ENCODE assay signal across 10 mouse cellular contexts in the genomic region with DNA sequence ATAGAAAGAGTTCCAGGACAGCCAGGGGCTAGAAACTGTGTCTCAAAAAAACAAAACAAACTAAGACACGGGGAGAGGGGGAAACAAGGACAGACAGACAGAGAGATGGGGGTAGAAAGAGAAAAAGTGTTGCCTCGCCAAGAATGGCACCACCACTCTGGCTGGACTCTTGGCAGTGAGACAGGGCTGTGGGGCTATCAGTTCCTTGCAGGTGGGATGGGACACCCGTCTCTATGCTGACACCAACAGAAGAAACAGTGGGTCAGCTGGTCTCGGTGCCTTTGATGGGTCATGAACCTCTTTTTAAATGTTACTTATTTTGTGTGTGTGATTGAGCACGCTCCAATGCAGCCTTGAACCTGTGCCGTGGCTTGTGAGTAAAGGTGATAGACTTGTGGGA. TPM values are rescaled to one million over a fixed set of nuclear protein-coding genes. Genes with fewer than 3 reads are reported as not detected.
A peak's percentile ranks its signal among the peaks of the same experiment; 100 is the strongest.
DNase-seq lines count a peak whose midpoint lies in the region; ATAC-seq lines count a peak whose summit lies in the region.
"Had no signal": no experiment of that assay in that cellular context is flagged by ENCODE, and none has a peak within 500 bp of the region (broad histone marks: within the 10 kb centered on the region; RNA-seq: fewer than 3 reads in every experiment).

No protein-coding gene starts in this region.

- H3K9me3 ChIP-seq in hindbrain, embryonic 10.5 days: no peaks in the 10 kb centered on the region
- H3K9me3 ChIP-seq in hindbrain, embryonic 11.5 days (ENCODE audit: control insufficient read depth, low read length): no peaks in the 10 kb centered on the region
- H3K9me3 ChIP-seq in forebrain, embryonic 13.5 days (replicated peaks): no peaks in the 10 kb centered on the region
- no peaks in the 10 kb centered on the region for H3K9me3 ChIP-seq in midbrain, embryonic 11.5 days (ENCODE audit: control insufficient read depth, low read length)
- H3K9me3 ChIP-seq: G1E had no signal

- H3K4me1 ChIP-seq in hindbrain, embryonic 10.5 days (replicated peaks): peaks cover 28% of the 10 kb centered on the region
- H3K4me1 ChIP-seq in hindbrain, embryonic 11.5 days (replicated peaks; ENCODE audit: control insufficient read depth, insufficient read depth, low read length): peaks cover 6% of the 10 kb centered on the region
- peaks cover 13% of the 10 kb centered on the region for H3K4me1 ChIP-seq in brown adipose tissue, adult 24 weeks (ENCODE audit: control insufficient read depth, insufficient read depth, insufficient read length, low read length)
- peaks cover 15% of the 10 kb centered on the region for H3K4me1 ChIP-seq in forebrain, embryonic 13.5 days
- peaks cover 13% of the 10 kb centered on the region for H3K4me1 ChIP-seq in midbrain, embryonic 11.5 days (ENCODE audit: control insufficient read depth, insufficient read depth, low read length)

- peak overlapping the region; percentile 52 for H3K4me3 ChIP-seq in hindbrain, embryonic 10.5 days
- H3K4me3 ChIP-seq in hindbrain, embryonic 11.5 days (ENCODE audit: low read depth, low read length): no peak overlapping the region
- no peak overlapping the region for H3K4me3 ChIP-seq in brown adipose tissue, adult 24 weeks (ENCODE audit: insufficient read depth, low read depth, low read length)
- peak overlapping the region; percentile 43; the same call in 1 of the 2 replicates for H3K4me3 ChIP-seq in forebrain, embryonic 13.5 days
- H3K4me3 ChIP-seq in midbrain, embryonic 11.5 days (ENCODE audit: low read depth, low read length): no peak overlapping the region
- H3K4me3 ChIP-seq: erythroblast, embryonic 14.5 days had no signal

- WGBS in hindbrain, embryonic 10.5 days: 73% methylated on average over 6 of the region's 6 CpGs
- 72% methylated on average over 6 of the region's 6 CpGs for WGBS in hindbrain, embryonic 11.5 days
- WGBS in forebrain, embryonic 13.5 days: 67% methylated on average over 6 of the region's 6 CpGs
- 76% methylated on average over 6 of the region's 6 CpGs for WGBS in midbrain, embryonic 11.5 days

- no peak for ATAC-seq in hindbrain, embryonic 11.5 days (ENCODE audit: low FRiP score)
- ATAC-seq in forebrain, embryonic 13.5 days: no peak
- ATAC-seq in midbrain, embryonic 11.5 days (ENCODE audit: low FRiP score): no peak

- no peak overlapping the region for H3K4me2 ChIP-seq in hindbrain, embryonic 11.5 days (replicated peaks; ENCODE audit: low read depth, low read length)
- peak overlapping the region; percentile 76; the same call in 1 of the 2 replicates for H3K4me2 ChIP-seq in forebrain, embryonic 13.5 days
- no peak overlapping the region for H3K4me2 ChIP-seq in midbrain, embryonic 11.5 days

- H3K36me3 ChIP-seq in hindbrain, embryonic 10.5 days: no peaks in the 10 kb centered on the region
- no peaks in the 10 kb centered on the region for H3K36me3 ChIP-seq in hindbrain, embryonic 11.5 days (ENCODE audit: control insufficient read depth, insufficient read depth, low read length)
- H3K36me3 ChIP-seq in forebrain, embryonic 13.5 days (ENCODE audit: poor library complexity, severe bottlenecking): no peaks in the 10 kb centered on the region
- H3K36me3 ChIP-seq in midbrain, embryonic 11.5 days (ENCODE audit: control insufficient read depth, insufficient read depth, low read length): no peaks in the 10 kb centered on the region
- H3K36me3 ChIP-seq: G1E had no signal

- no peak overlapping the region for H3K9ac ChIP-seq in hindbrain, embryonic 11.5 days (ENCODE audit: low read depth, low read length)
- no peak overlapping the region for H3K9ac ChIP-seq in forebrain, embryonic 13.5 days
- no peak overlapping the region for H3K9ac ChIP-seq in midbrain, embryonic 11.5 days (ENCODE audit: low read length)

- H3K27ac ChIP-seq in hindbrain, embryonic 10.5 days: peak overlapping the region; percentile 87
- H3K27ac ChIP-seq in hindbrain, embryonic 11.5 days (ENCODE audit: low read depth, low read length): no peak overlapping the region
- H3K27ac ChIP-seq in brown adipose tissue, adult 24 weeks (replicated peaks; ENCODE audit: low read depth, low read length): peak overlapping the region; percentile 96
- H3K27ac ChIP-seq in forebrain, embryonic 13.5 days: 0 out of 2 replicates have a peak overlapping the region, but pooled peaks have one; percentile 8
- H3K27ac ChIP-seq in midbrain, embryonic 11.5 days (ENCODE audit: low read depth, low read length): no peak overlapping the region

- DNase-seq in hindbrain, embryonic 10.5 days (ENCODE audit: low spot score): no peak
- no peak for DNase-seq in hindbrain, embryonic 11.5 days (ENCODE audit: low spot score)
- DNase-seq in midbrain, embryonic 11.5 days (ENCODE audit: low spot score, missing footprints): peak; percentile 51
- no peak for DNase-seq in thymus, postnatal 4 days
- no peak for DNase-seq in testis, postnatal 10 days (ENCODE audit: low spot score)
- DNase-seq: thymus, adult 18-20 months had no signal

- H3K27me3 ChIP-seq in hindbrain, embryonic 10.5 days (ENCODE audit: insufficient read depth, poor library complexity, severe bottlenecking): no peaks in the 10 kb centered on the region; the same call in 1 of the 2 replicates
- no peaks in the 10 kb centered on the region for H3K27me3 ChIP-seq in hindbrain, embryonic 11.5 days (ENCODE audit: control insufficient read depth, insufficient read depth, low read length)
- H3K27me3 ChIP-seq in forebrain, embryonic 13.5 days: no peaks in the 10 kb centered on the region
- no peaks in the 10 kb centered on the region for H3K27me3 ChIP-seq in midbrain, embryonic 11.5 days (ENCODE audit: control insufficient read depth, insufficient read depth, low read length)

RNA-seq across cellular contexts. Expression of gene Slc12a9, which starts 6.8 kb away (rescaled TPM):
- polyA plus RNA-seq in hindbrain, embryonic 10.5 days (2016; fragmentation: Nextera tagmentation; extraction: Ambion mirVana): 14.2 and 17.2 TPM in 2 replicates
- 7.1 and 7.5 TPM in 2 replicates for polyA plus RNA-seq in hindbrain, embryonic 11.5 days (2014; fragmentation: Nextera tagmentation; extraction: Ambion mirVana)
- polyA plus RNA-seq in brown adipose tissue, adult 24 weeks (2012; ENCODE audit: insufficient read depth, insufficient read length, missing spikeins): 2.5 and 5.2 TPM in 2 replicates
- polyA plus RNA-seq in forebrain, embryonic 13.5 days (2015; fragmentation: Nextera tagmentation; extraction: Ambion mirVana): 14.4 and 16.9 TPM in 2 replicates
- 5.8 TPM in 2 replicates for polyA plus RNA-seq in midbrain, embryonic 11.5 days (2014; fragmentation: Nextera tagmentation; extraction: Ambion mirVana)

RNA-seq across cellular contexts. Expression of gene Ephb4, which starts 9.7 kb away (rescaled TPM):
- polyA plus RNA-seq in hindbrain, embryonic 10.5 days (2016; fragmentation: Nextera tagmentation; extraction: Ambion mirVana): 29.7 and 31.4 TPM in 2 replicates
- polyA plus RNA-seq in hindbrain, embryonic 11.5 days (2014; fragmentation: Nextera tagmentation; extraction: Ambion mirVana): 21.0 and 21.3 TPM in 2 replicates
- 10.3 and 10.4 TPM in 2 replicates for polyA plus RNA-seq in brown adipose tissue, adult 24 weeks (2012; ENCODE audit: insufficient read depth, insufficient read length, missing spikeins)
- 8.6 and 10.1 TPM in 2 replicates for polyA plus RNA-seq in forebrain, embryonic 13.5 days (2015; fragmentation: Nextera tagmentation; extraction: Ambion mirVana)
- polyA plus RNA-seq in midbrain, embryonic 11.5 days (2014; fragmentation: Nextera tagmentation; extraction: Ambion mirVana): 19.0 and 20.8 TPM in 2 replicates

RNA-seq across cellular contexts. Expression of gene Trip6, which starts 26.0 kb away (rescaled TPM):
- 53.9 and 57.2 TPM in 2 replicates for polyA plus RNA-seq in hindbrain, embryonic 10.5 days (2016; fragmentation: Nextera tagmentation; extraction: Ambion mirVana)
- polyA plus RNA-seq in hindbrain, embryonic 11.5 days (2014; fragmentation: Nextera tagmentation; extraction: Ambion mirVana): 27.4 and 28.6 TPM in 2 replicates
- polyA plus RNA-seq in brown adipose tissue, adult 24 weeks (2012; ENCODE audit: insufficient read depth, insufficient read length, missing spikeins): 13.1 and 20.6 TPM in 2 replicates
- 30.8 and 35.3 TPM in 2 replicates for polyA plus RNA-seq in forebrain, embryonic 13.5 days (2015; fragmentation: Nextera tagmentation; extraction: Ambion mirVana)
- polyA plus RNA-seq in midbrain, embryonic 11.5 days (2014; fragmentation: Nextera tagmentation; extraction: Ambion mirVana): 28.0 and 34.1 TPM in 2 replicates

RNA-seq across cellular contexts. Expression of gene Srrt, which starts 32.7 kb away (rescaled TPM):
- polyA plus RNA-seq in hindbrain, embryonic 10.5 days (2016; fragmentation: Nextera tagmentation; extraction: Ambion mirVana): 175 and 186 TPM in 2 replicates
- polyA plus RNA-seq in hindbrain, embryonic 11.5 days (2014; fragmentation: Nextera tagmentation; extraction: Ambion mirVana): 138 and 140 TPM in 2 replicates
- 31.0 and 45.4 TPM in 2 replicates for polyA plus RNA-seq in brown adipose tissue, adult 24 weeks (2012; ENCODE audit: insufficient read depth, insufficient read length, missing spikeins)
- 145 and 150 TPM in 2 replicates for polyA plus RNA-seq in forebrain, embryonic 13.5 days (2015; fragmentation: Nextera tagmentation; extraction: Ambion mirVana)
- 151 and 154 TPM in 2 replicates for polyA plus RNA-seq in midbrain, embryonic 11.5 days (2014; fragmentation: Nextera tagmentation; extraction: Ambion mirVana)

RNA-seq across cellular contexts. Expression of gene Ufsp1, which starts 45.8 kb away (rescaled TPM):
- polyA plus RNA-seq in hindbrain, embryonic 10.5 days (2016; fragmentation: Nextera tagmentation; extraction: Ambion mirVana): 10.6 and 12.2 TPM in 2 replicates
- 8.6 and 9.0 TPM in 2 replicates for polyA plus RNA-seq in hindbrain, embryonic 11.5 days (2014; fragmentation: Nextera tagmentation; extraction: Ambion mirVana)
- 7.4 and 11.4 TPM in 2 replicates for polyA plus RNA-seq in brown adipose tissue, adult 24 weeks (2012; ENCODE audit: insufficient read depth, insufficient read length, missing spikeins)
- 7.1 and 7.2 TPM in 2 replicates for polyA plus RNA-seq in forebrain, embryonic 13.5 days (2015; fragmentation: Nextera tagmentation; extraction: Ambion mirVana)
- 7.5 and 7.9 TPM in 2 replicates for polyA plus RNA-seq in midbrain, embryonic 11.5 days (2014; fragmentation: Nextera tagmentation; extraction: Ambion mirVana)

Comparison
In these comparisons a context has a peak if more than half of its experiments do, and no peak if none do; other contexts are left out.
1. H3K27ac ChIP-seq: peak in hindbrain, embryonic 10.5 days (single experiment), brown adipose tissue, adult 24 weeks (single experiment) and forebrain, embryonic 13.5 days (single experiment); none in hindbrain, embryonic 11.5 days (single experiment) and midbrain, embryonic 11.5 days (single experiment).
2. H3K4me3 ChIP-seq: peak in hindbrain, embryonic 10.5 days (single experiment) and forebrain, embryonic 13.5 days (single experiment); none in hindbrain, embryonic 11.5 days (single experiment), brown adipose tissue, adult 24 weeks (single experiment) and midbrain, embryonic 11.5 days (single experiment).